Mouse (Mus musculus): ENCODE data around the gene Atp2b4. TPM values are rescaled to one million over a fixed set of nuclear protein-coding genes. Genes with fewer than 3 reads are reported as not detected.

Gene Atp2b4
- 7.6 and 8.2 TPM in 2 replicates for polyA plus RNA-seq (2015; fragmentation: Nextera tagmentation; extraction: Ambion mirVana)

DNA sequence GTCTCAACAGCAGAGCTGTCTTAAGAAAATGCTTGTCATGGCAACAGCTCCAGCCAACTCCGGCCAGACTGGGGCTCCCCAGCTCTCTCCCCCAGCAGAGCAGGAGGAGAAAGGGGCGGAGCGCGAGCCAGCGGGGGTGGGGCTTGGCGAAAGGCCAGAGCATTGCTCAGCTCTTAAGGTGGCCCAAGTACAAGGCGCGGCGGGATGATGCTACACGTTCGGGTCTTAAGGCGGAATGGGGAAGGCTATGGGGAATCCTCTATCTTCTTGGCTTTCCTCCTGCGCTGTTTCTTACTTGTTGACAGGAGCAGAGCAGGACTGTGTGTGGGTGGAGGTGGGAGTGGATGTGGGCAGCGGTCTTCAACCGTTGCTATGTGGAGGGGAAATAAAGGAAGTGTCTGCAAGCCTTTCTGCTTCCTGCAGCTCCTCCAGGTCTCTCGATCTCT lies at the start of gene Atp2b4:
Gene Atp2b4 (minus strand): TSS at position 94 of the 446 bp plus-strand sequence.
- H3K4me2 ChIP-seq (replicated peaks; ENCODE audit: low read depth, low read length) = peak within 1 kb of the TSS; percentile 94
- H3K27ac ChIP-seq (ENCODE audit: low read length) = no peak within 1 kb of the TSS; the same call in 1 of the 2 replicates
- H3K4me3 ChIP-seq (ENCODE audit: low read length) = peak within 1 kb of the TSS; percentile 64
- WGBS = under 1% methylated on average over 15 of the region's 16 CpGs
- peak; percentile 92 for ATAC-seq (ENCODE audit: low FRiP score, low TSS enrichment)
- no peaks in the 10 kb centered on the region for H3K27me3 ChIP-seq (ENCODE audit: insufficient read depth, low read length)
- peaks cover 32% of the 10 kb centered on the region for H3K4me1 ChIP-seq (ENCODE audit: insufficient read depth, low read length)
- peak within 1 kb of the TSS; percentile 66 for H3K9ac ChIP-seq (replicated peaks; ENCODE audit: low read length)
- no peaks in the 10 kb centered on the region for H3K36me3 ChIP-seq (ENCODE audit: insufficient read depth, low read length)
- H3K9me3 ChIP-seq (ENCODE audit: low read length) = no peaks in the 10 kb centered on the region

GRCm38 (mm10) chr1:133844734-133845133 lies 43.9 kb upstream of the Atp2b4 start:
- Histone ChIP-seq H3K9me3 (ENCODE audit: low read length) (no peaks in the 10 kb centered on the region), H3K9ac (replicated peaks; ENCODE audit: low read length) (no peak overlapping the region), H3K36me3 (ENCODE audit: insufficient read depth, low read length) (no peaks in the 10 kb centered on the region), H3K4me3 (ENCODE audit: low read length) (no peak overlapping the region), H3K27ac (ENCODE audit: low read length) (no peak overlapping the region), H3K4me1 (ENCODE audit: insufficient read depth, low read length) (peaks cover 22% of the 10 kb centered on the region), H3K4me2 (replicated peaks; ENCODE audit: low read depth, low read length) (no peak overlapping the region), H3K27me3 (ENCODE audit: insufficient read depth, low read length) (no peaks in the 10 kb centered on the region)
- WGBS = 22% methylated on average over 9 of the region's 9 CpGs
- no peak for ATAC-seq (ENCODE audit: low FRiP score, low TSS enrichment)

GRCm38 (mm10) chr1:133843900-133844299 lies 43.1 kb upstream of the Atp2b4 start:
- H3K27me3 ChIP-seq (ENCODE audit: insufficient read depth, low read length) = no peaks in the 10 kb centered on the region
- ATAC-seq (ENCODE audit: low FRiP score, low TSS enrichment) = no peak
- no peak overlapping the region for H3K9ac ChIP-seq (replicated peaks; ENCODE audit: low read length)
- H3K4me1 ChIP-seq (ENCODE audit: insufficient read depth, low read length) = peaks cover 22% of the 10 kb centered on the region
- H3K9me3 ChIP-seq (ENCODE audit: low read length) = no peaks in the 10 kb centered on the region
- no peak overlapping the region for H3K27ac ChIP-seq (ENCODE audit: low read length)
- WGBS = 88% methylated on average over 6 of the region's 6 CpGs
- no peaks in the 10 kb centered on the region for H3K36me3 ChIP-seq (ENCODE audit: insufficient read depth, low read length)
- H3K4me3 ChIP-seq (ENCODE audit: low read length) = no peak overlapping the region
- no peak overlapping the region for H3K4me2 ChIP-seq (replicated peaks; ENCODE audit: low read depth, low read length)

DNA sequence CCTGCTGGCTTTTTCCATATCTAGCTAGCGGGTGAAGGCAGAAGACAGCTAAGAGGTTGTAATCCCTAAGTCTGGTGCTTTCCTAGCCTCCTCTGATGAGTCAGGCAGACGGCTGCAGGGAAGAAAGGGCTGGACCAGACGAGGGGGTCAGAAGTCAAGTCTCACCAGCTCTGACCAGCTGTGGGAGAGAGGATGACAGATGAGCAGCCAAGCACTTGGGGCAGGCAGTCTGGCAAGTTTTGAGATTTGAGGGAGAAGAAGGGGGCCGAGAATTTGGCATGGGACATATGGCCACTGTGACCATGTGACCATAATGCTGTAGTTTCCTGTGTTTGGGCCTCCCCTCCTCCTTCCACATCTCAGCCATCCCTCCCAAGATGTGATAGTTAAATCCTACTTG lies 42.5 kb upstream of the Atp2b4 start:
- H3K27me3 ChIP-seq (ENCODE audit: insufficient read depth, low read length) = no peaks in the 10 kb centered on the region
- 21% methylated on average over 4 of the region's 4 CpGs for WGBS
- no peak overlapping the region for H3K4me3 ChIP-seq (ENCODE audit: low read length)
- H3K27ac ChIP-seq (ENCODE audit: low read length) = no peak overlapping the region
- H3K36me3 ChIP-seq (ENCODE audit: insufficient read depth, low read length) = no peaks in the 10 kb centered on the region
- H3K9me3 ChIP-seq (ENCODE audit: low read length) = no peaks in the 10 kb centered on the region
- no peak overlapping the region for H3K4me2 ChIP-seq (replicated peaks; ENCODE audit: low read depth, low read length)
- H3K4me1 ChIP-seq (ENCODE audit: insufficient read depth, low read length) = peaks cover 22% of the 10 kb centered on the region
- ATAC-seq (ENCODE audit: low FRiP score, low TSS enrichment) = peak; percentile 67
- H3K9ac ChIP-seq (replicated peaks; ENCODE audit: low read length) = no peak overlapping the region

GRCm38 (mm10) chr1:133842074-133842725 lies 41.4 kb upstream of the Atp2b4 start:
- ATAC-seq (ENCODE audit: low FRiP score, low TSS enrichment) = no peak
- WGBS = 54% methylated on average over 11 of the region's 11 CpGs
- Histone ChIP-seq H3K4me1 (ENCODE audit: insufficient read depth, low read length) (peaks cover 22% of the 10 kb centered on the region), H3K9me3 (ENCODE audit: low read length) (no peaks in the 10 kb centered on the region), H3K27ac (ENCODE audit: low read length) (no peak overlapping the region), H3K4me2 (replicated peaks; ENCODE audit: low read depth, low read length) (no peak overlapping the region), H3K27me3 (ENCODE audit: insufficient read depth, low read length) (no peaks in the 10 kb centered on the region), H3K36me3 (ENCODE audit: insufficient read depth, low read length) (no peaks in the 10 kb centered on the region), H3K9ac (replicated peaks; ENCODE audit: low read length) (no peak overlapping the region), H3K4me3 (ENCODE audit: low read length) (no peak overlapping the region)

GRCm38 (mm10) chr1:133841171-133841926 lies 40.5 kb upstream of the Atp2b4 start:
- 82% methylated on average over 15 of the region's 15 CpGs for WGBS

DNA sequence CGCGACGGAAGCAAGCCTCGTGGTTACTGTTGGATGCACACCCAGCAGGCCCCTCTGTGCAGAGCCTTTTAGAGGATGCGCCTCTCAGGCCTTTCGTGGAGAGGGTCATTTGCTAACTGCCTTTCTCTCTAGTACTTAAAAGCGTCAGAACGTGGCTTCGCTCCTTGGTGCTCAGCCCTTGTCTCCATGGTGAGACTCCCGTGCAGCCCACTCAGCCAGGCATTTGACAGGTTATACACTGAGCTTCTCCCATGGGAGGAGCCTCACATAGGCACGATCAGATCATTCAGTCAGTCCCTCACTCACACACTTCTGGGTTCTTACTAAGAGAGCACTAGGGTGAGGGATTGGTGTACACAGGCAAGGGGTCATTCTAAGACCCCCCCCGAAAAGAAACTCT lies 39.7 kb upstream of the Atp2b4 start:
- WGBS = 47% methylated on average over 12 of the region's 12 CpGs
- H3K36me3 ChIP-seq (ENCODE audit: insufficient read depth, low read length) = no peaks in the 10 kb centered on the region
- no peak overlapping the region for H3K4me3 ChIP-seq (ENCODE audit: low read length)
- H3K27ac ChIP-seq (ENCODE audit: low read length) = no peak overlapping the region
- ATAC-seq (ENCODE audit: low FRiP score, low TSS enrichment) = no peak
- H3K9me3 ChIP-seq (ENCODE audit: low read length) = no peaks in the 10 kb centered on the region
- peaks cover 22% of the 10 kb centered on the region for H3K4me1 ChIP-seq (ENCODE audit: insufficient read depth, low read length)
- H3K4me2 ChIP-seq (replicated peaks; ENCODE audit: low read depth, low read length) = no peak overlapping the region
- H3K27me3 ChIP-seq (ENCODE audit: insufficient read depth, low read length) = no peaks in the 10 kb centered on the region
- no peak overlapping the region for H3K9ac ChIP-seq (replicated peaks; ENCODE audit: low read length)

More at GRCm38 (mm10) chr1:133841171-133841926, 40.5 kb upstream of the Atp2b4 start:
- Histone ChIP-seq H3K4me3 (ENCODE audit: low read length) (no peak overlapping the region), H3K4me1 (ENCODE audit: insufficient read depth, low read length) (peaks cover 22% of the 10 kb centered on the region), H3K27ac (ENCODE audit: low read length) (no peak overlapping the region), H3K4me2 (replicated peaks; ENCODE audit: low read depth, low read length) (no peak overlapping the region), H3K9me3 (ENCODE audit: low read length) (no peaks in the 10 kb centered on the region), H3K27me3 (ENCODE audit: insufficient read depth, low read length) (no peaks in the 10 kb centered on the region), H3K9ac (replicated peaks; ENCODE audit: low read length) (no peak overlapping the region), H3K36me3 (ENCODE audit: insufficient read depth, low read length) (no peaks in the 10 kb centered on the region)
- ATAC-seq (ENCODE audit: low FRiP score, low TSS enrichment) = no peak

DNA sequence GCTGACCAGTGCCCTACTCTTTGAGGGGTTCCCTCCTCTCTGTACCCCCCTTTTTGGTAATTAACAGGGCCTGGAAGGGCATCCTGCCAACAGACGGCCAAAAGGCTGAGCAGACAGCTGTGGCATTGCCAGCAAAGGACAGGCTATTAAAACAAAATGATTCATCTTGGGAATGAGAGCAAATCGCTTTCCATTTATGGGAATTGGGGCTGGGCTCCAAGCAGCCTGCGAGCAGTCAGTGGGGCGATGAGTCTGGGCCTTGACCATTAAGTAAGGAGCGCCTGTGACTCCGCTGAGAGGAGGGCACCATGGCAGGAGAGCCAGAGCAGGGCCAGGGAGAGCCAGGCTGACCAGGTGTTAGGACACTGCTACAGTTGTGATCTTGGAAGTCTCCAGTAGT lies 33.5 kb upstream of the Atp2b4 start:
- Histone ChIP-seq H3K36me3 (ENCODE audit: insufficient read depth, low read length) (no peaks in the 10 kb centered on the region), H3K4me1 (ENCODE audit: insufficient read depth, low read length) (peaks cover 10% of the 10 kb centered on the region), H3K4me2 (replicated peaks; ENCODE audit: low read depth, low read length) (no peak overlapping the region), H3K9me3 (ENCODE audit: low read length) (no peaks in the 10 kb centered on the region), H3K27me3 (ENCODE audit: insufficient read depth, low read length) (no peaks in the 10 kb centered on the region), H3K9ac (replicated peaks; ENCODE audit: low read length) (no peak overlapping the region), H3K4me3 (ENCODE audit: low read length) (no peak overlapping the region), H3K27ac (ENCODE audit: low read length) (peak overlapping the region; percentile 25; the same call in 1 of the 2 replicates)
- peak; percentile 64; the same call in 1 of the 2 replicates for ATAC-seq (ENCODE audit: low FRiP score, low TSS enrichment)
- 65% methylated on average over 6 of the region's 6 CpGs for WGBS

DNA sequence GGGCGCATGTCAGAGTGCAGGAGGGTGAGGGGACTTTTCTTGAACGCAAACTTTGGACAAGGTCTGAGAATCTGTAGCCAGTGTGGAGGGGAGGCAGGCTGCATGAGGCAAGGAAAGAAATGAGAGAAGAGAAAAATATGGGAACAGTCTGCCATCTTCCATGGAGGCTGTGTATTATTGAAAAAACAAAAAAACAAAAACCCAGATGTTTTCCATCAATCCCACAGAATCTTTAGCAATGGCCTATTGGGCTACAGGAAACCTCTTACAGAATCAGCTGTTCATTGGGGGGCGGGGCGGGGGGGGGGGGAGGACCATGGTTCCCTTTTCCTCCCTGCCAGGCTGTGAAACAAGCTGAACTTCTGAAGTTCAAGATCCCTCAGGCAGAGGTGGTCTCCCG lies 31.9 kb upstream of the Atp2b4 start:
- no peaks in the 10 kb centered on the region for H3K36me3 ChIP-seq (ENCODE audit: insufficient read depth, low read length)
- no peaks in the 10 kb centered on the region for H3K27me3 ChIP-seq (ENCODE audit: insufficient read depth, low read length)
- ATAC-seq (ENCODE audit: low FRiP score, low TSS enrichment) = no peak
- no peaks in the 10 kb centered on the region for H3K9me3 ChIP-seq (ENCODE audit: low read length)
- 49% methylated on average over 5 of the region's 5 CpGs for WGBS
- peaks cover 10% of the 10 kb centered on the region for H3K4me1 ChIP-seq (ENCODE audit: insufficient read depth, low read length)
- H3K9ac ChIP-seq (replicated peaks; ENCODE audit: low read length) = no peak overlapping the region
- no peak overlapping the region for H3K27ac ChIP-seq (ENCODE audit: low read length)
- H3K4me2 ChIP-seq (replicated peaks; ENCODE audit: low read depth, low read length) = no peak overlapping the region
- no peak overlapping the region for H3K4me3 ChIP-seq (ENCODE audit: low read length)

GRCm38 (mm10) chr1:133826193-133826592 lies 25.4 kb upstream of the Atp2b4 start:
- no peak overlapping the region for H3K4me2 ChIP-seq (replicated peaks; ENCODE audit: low read depth, low read length)
- no peak overlapping the region for H3K4me3 ChIP-seq (ENCODE audit: low read length)
- 56% methylated on average over 7 of the region's 7 CpGs for WGBS
- H3K4me1 ChIP-seq (ENCODE audit: insufficient read depth, low read length) = peaks cover 27% of the 10 kb centered on the region
- H3K36me3 ChIP-seq (ENCODE audit: insufficient read depth, low read length) = no peaks in the 10 kb centered on the region
- no peaks in the 10 kb centered on the region for H3K9me3 ChIP-seq (ENCODE audit: low read length)
- H3K27me3 ChIP-seq (ENCODE audit: insufficient read depth, low read length) = 0 out of 2 replicates have a peak, but pooled peaks cover 3% of the 10 kb centered on the region
- H3K27ac ChIP-seq (ENCODE audit: low read length) = peak overlapping the region; percentile 35
- ATAC-seq (ENCODE audit: low FRiP score, low TSS enrichment) = no peak; the same call in 1 of the 2 replicates
- H3K9ac ChIP-seq (replicated peaks; ENCODE audit: low read length) = no peak overlapping the region
